Mouse (Mus musculus) cerebellum, adult 2 months (tissue): ENCODE results near the gene Mfsd13b.

Source experiments
- CTCF ChIP-seq: fragments of 200-500 bp; IDR thresholded peaks from 2 replicates; pipeline ENCODE4 v1.5.1; 2011; ENCODE audit warnings: low read depth, mild to moderate bottlenecking, control low read depth, low read length, moderate library complexity, borderline replicate concordance; ENCODE audit not compliant: insufficient read depth
- POLR2A ChIP-seq: fragments of 200-500 bp; IDR thresholded peaks from 2 replicates; pipeline ENCODE4 v1.6.1; 2011; ENCODE audit warnings: low read length, control low read depth, borderline replicate concordance; ENCODE audit not compliant: insufficient read depth

DNA sequence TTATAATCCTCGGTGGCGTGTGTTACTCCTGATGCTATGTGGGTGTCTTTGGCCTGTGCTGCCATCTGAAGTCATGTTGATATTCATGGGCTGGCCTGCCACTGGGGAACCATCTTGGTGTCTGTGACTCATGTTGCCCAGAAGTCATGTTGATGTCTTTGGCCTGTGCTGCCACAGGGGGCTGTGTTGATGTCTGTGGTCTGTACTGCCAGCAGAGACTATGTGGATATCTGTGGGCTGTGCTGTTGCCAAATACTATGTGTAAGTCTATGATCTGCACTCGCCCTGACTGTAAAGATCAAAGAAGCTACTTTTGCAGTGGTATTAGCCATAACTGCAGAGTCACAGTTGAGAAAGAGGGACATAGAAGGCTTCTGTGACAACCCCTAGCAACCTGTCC, 36.5 kb downstream of the Mfsd13b start:
- TF ChIP-seq CTCF: no peak
- TF ChIP-seq POLR2A: no peak
